Mouse (Mus musculus) ES-Bruce4 (cell line): ENCODE measurements around the gene Ssbp4. TPM values are rescaled to one million over a fixed set of nuclear protein-coding genes. Genes with fewer than 3 reads are reported as not detected.

ENCODE experiments used
- H3K27ac ChIP-seq: 2 replicates; pipeline ENCODE4 v1.5.1; 2012; ENCODE audit warnings: low read length, inconsistent platforms; ENCODE audit not compliant: insufficient read depth
- H3K27me3 ChIP-seq: 2 replicates; pipeline ENCODE4 v1.6.1; 2012; ENCODE audit warnings: mild to moderate bottlenecking, low read length, inconsistent platforms; ENCODE audit not compliant: control insufficient read depth, poor library complexity, insufficient read depth, severe bottlenecking
- H3K36me3 ChIP-seq: 2 replicates; pipeline ENCODE4 v1.6.1; 2012; ENCODE audit warnings: inconsistent platforms, mild to moderate bottlenecking, low read length, moderate library complexity; ENCODE audit not compliant: control insufficient read depth, poor library complexity, insufficient read depth, severe bottlenecking
- H3K4me1 ChIP-seq: one replicate; pipeline ENCODE4 v1.8.1; 2011; ENCODE audit warnings: low read length; ENCODE audit not compliant: control insufficient read depth, insufficient read depth
- H3K4me3 ChIP-seq: 2 replicates; pipeline ENCODE4 v1.5.1; 2011; ENCODE audit warnings: low read depth, mild to moderate bottlenecking, low read length
- H3K9ac ChIP-seq: 2 replicates; pipeline ENCODE4 v1.6.1; 2012; ENCODE audit warnings: low read depth, mild to moderate bottlenecking, inconsistent platforms; ENCODE audit not compliant: poor library complexity, severe bottlenecking
- H3K9me3 ChIP-seq: replicated peaks from 2 replicates; pipeline ENCODE4 v1.6.1; 2012; ENCODE audit warnings: mild to moderate bottlenecking, low read length, inconsistent platforms; ENCODE audit not compliant: control insufficient read depth, poor library complexity, insufficient read depth, severe bottlenecking
- CTCF ChIP-seq: IDR thresholded peaks from one replicate; pipeline ENCODE4 v1.8.1; 2011; ENCODE audit warnings: low read depth, low read length
- EP300 ChIP-seq: IDR thresholded peaks from 2 replicates; pipeline ENCODE4 v1.6.1; 2011; ENCODE audit warnings: low read depth, low read length; ENCODE audit not compliant: insufficient read depth
- POLR2A ChIP-seq: IDR thresholded peaks from one replicate; pipeline ENCODE4 v1.8.1; 2011; ENCODE audit warnings: low read length; ENCODE audit not compliant: insufficient read depth
- polyA plus RNA-seq: library from polyadenylated mRNA; stranded (reverse); fragments of >200 nt; gene quantifications from 2 replicates; pipeline ENCODE4 v1.2.4, GENCODE M21; 2011; ENCODE audit warnings: low read depth; ENCODE audit not compliant: missing spikeins, insufficient read depth, insufficient read length

Gene Ssbp4
- polyA plus RNA-seq, 1 experiment: 50.2 TPM

DNA sequence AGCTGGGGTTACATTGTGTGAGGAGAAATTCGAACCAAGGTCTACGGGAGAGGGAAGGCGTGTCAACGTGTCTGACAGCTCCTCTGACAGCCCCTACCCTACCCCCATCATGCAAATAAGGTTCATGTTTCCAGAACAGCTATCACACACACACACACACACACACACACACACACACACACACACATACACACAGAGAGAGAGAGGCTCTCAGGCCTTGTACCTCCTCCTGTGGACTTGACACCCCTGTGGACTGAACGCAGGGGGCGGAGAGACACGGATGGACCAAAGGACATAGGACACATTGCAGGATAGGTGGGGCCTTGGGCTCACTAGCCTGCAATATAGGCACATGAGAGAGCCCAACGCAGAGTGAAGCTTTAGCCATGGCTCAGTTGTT, 28.2 kb upstream of the Ssbp4 start:
- H3K4me1 ChIP-seq: peaks cover 11% of the 10 kb centered on the region
- no peak overlapping the region for H3K9ac ChIP-seq
- TF ChIP-seq CTCF (no peak), POLR2A (no peak), EP300 (no peak)
- H3K9me3 ChIP-seq: no peaks in the 10 kb centered on the region
- H3K4me3 ChIP-seq: no peak overlapping the region
- no peaks in the 10 kb centered on the region for H3K27me3 ChIP-seq
- H3K27ac ChIP-seq: peak overlapping the region; percentile 76; the same call in 1 of the 2 replicates
- no peaks in the 10 kb centered on the region for H3K36me3 ChIP-seq

DNA sequence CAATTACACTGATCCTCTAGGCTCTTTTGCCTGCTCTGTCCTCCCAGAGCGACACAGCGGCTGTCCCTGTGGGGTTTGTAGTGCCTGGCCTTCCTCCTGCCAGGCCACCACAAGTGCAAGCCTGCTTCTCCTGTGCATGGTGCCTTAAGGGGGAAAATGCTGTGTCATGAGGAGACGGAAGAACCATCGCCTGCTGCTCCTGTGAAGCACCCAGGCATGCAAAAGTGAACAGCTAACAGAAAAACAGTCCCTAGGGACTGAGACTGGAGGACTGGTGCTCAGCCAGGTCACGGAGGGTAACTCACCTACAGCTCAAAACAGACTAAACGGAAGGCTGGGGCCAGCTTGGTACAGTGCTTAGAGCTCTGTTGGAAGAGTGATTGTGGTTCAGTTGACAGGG, 26.9 kb upstream of the Ssbp4 start:
- no peak overlapping the region for H3K9ac ChIP-seq
- H3K9me3 ChIP-seq: no peaks in the 10 kb centered on the region
- H3K27me3 ChIP-seq: no peaks in the 10 kb centered on the region
- peaks cover 11% of the 10 kb centered on the region for H3K4me1 ChIP-seq
- H3K36me3 ChIP-seq: no peaks in the 10 kb centered on the region
- H3K4me3 ChIP-seq: no peak overlapping the region
- no peak for TF ChIP-seq CTCF
- H3K27ac ChIP-seq: no peak overlapping the region

- Histone ChIP-seq H3K9ac (no peak overlapping the region), H3K36me3 (no peaks in the 10 kb centered on the region), H3K4me1 (peaks cover 9% of the 10 kb centered on the region), H3K9me3 (no peaks in the 10 kb centered on the region), H3K27ac (no peak overlapping the region), H3K4me3 (no peak overlapping the region), H3K27me3 (no peaks in the 10 kb centered on the region)
- TF ChIP-seq POLR2A (no peak), EP300 (no peak)
Measured at GRCm38 (mm10) chr8:70634066-70634465, 25.4 kb upstream of the Ssbp4 start.

GRCm38 (mm10) chr8:70632346-70632892, 23.7 kb upstream of the Ssbp4 start, which contains the start of gene Gdf15:
Gene Gdf15 (minus strand): TSS chr8:70632456.
- TF ChIP-seq POLR2A (no peak), CTCF (no peak), EP300 (no peak)
- Histone ChIP-seq H3K9ac (peak within 1 kb of the TSS; percentile 69), H3K4me3 (peak within 1 kb of the TSS; percentile 50), H3K4me1 (peaks cover 4% of the 10 kb centered on the region), H3K27me3 (no peaks in the 10 kb centered on the region), H3K9me3 (no peaks in the 10 kb centered on the region), H3K36me3 (no peaks in the 10 kb centered on the region), H3K27ac (peak within 1 kb of the TSS; percentile 82)

GRCm38 (mm10) chr8:70631436-70631835, 22.8 kb upstream of the Ssbp4 start:
- H3K9me3 ChIP-seq: no peaks in the 10 kb centered on the region
- no peaks in the 10 kb centered on the region for H3K27me3 ChIP-seq
- peak overlapping the region; percentile 69 for H3K9ac ChIP-seq
- peaks cover 4% of the 10 kb centered on the region for H3K4me1 ChIP-seq
- TF ChIP-seq EP300: 0 out of 2 replicates have a peak, but pooled peaks have one; percentile 4
- no peak for TF ChIP-seq POLR2A
- no peaks in the 10 kb centered on the region for H3K36me3 ChIP-seq
- H3K4me3 ChIP-seq: peak overlapping the region; percentile 50
- H3K27ac ChIP-seq: peak overlapping the region; percentile 82

DNA sequence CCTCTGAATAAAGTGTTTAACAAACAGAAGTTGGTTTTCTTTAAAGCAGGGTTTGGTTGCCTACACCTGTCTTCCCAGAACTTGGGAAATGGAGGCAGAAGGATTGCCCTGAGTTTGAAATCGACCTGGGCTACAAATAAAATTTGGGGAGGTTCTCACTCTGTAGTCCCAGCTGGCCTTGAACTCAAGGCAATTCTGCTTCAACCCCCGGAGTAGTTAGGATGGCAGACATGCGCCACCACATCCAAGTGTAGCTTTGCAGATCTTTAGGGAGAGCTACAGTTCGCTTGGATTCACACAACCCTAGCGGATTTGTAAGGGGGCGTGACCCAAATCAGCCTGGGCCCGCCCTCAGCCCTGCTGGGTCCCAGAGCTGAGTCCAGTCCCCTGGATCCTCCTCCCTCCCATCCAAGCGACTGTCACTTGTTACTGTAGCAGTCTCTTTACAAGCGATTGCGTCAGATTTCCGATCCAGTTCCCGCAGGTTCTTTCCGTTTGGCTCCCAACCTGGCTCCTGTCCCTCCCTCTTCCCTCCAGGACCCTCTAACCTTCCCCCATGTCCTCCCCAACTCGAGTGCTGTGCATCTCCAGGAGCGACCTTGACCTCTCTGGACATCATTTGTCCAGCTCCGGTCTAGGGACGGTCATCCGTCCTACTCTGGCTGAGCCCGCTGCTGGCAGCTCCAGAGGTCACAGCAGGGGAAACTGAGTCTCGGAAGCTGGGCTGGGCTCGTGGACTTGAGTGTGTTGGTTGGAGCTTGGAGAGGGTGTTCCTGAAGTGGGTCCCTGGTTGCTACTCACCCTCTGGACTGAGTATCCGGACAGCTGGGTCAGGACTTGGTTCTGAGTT, 22.1 kb upstream of the Ssbp4 start:
- no peaks in the 10 kb centered on the region for H3K36me3 ChIP-seq
- peak overlapping the region; percentile 62 for H3K4me3 ChIP-seq
- H3K4me1 ChIP-seq: peaks cover 4% of the 10 kb centered on the region
- H3K27me3 ChIP-seq: no peaks in the 10 kb centered on the region
- TF ChIP-seq EP300: peak; percentile 81; the same call in 1 of the 2 replicates
- no peak for TF ChIP-seq CTCF
- TF ChIP-seq POLR2A: peak; percentile 27
- peak overlapping the region; percentile 69 for H3K9ac ChIP-seq
- no peaks in the 10 kb centered on the region for H3K9me3 ChIP-seq
- H3K27ac ChIP-seq: peak overlapping the region; percentile 82
